Mouse (Mus musculus) 416B (cell line): ENCODE data around the gene Ppil6.
A peak's percentile ranks its signal among the peaks of the same experiment; 100 is the strongest.

Source experiments
- DNase-seq: peaks from one replicate; pipeline ENCODE4 v3.0.0; 2011; ENCODE audit warnings: low read depth

Ppil6 gene

DNA sequence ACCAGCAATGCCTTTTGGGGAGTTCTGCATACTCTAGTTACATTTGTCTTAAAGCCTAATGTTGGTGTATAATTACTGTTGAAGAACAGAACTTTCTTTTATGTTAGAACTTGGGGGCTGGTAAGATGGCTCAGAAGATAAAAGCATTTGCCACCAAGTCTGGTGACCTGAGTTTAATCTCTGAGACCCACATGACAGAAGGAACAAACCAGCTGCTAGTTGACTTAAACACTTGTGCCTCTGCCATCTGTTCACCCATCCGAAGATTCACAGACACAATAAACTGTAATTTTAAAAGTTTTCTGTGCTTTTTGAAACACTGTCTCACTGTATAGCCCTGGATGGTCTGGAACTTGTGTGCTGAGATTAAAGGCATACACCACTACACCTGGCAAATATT lies 35.5 kb downstream of the Ppil6 start:
- no peak for DNase-seq

GRCm38 (mm10) chr10:41529972-41530371 lies 39.7 kb downstream of the Ppil6 start:
- DNase-seq = no peak

DNA sequence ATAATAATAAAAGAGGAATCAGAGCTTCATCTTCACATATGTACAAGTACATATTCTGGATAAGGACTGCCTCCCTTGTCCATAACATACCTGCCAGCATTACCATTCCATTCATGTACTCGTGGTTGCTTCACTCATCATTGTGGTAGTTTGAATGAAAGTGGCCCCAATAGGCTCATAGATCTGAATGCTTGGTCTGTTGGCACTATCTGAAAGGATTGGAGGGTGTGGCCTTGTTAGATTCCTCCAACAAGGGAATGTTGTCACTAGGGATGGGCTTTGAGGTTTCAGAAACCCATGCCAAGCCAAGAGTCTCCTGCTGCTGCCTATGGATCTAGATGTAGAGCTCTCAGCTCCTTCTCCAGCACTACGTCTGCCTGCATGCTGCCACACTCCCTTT lies 45.8 kb downstream of the Ppil6 start:
- no peak for DNase-seq

- DNase-seq = peak; percentile 22
These were observed 46.5 kb downstream of the Ppil6 start for GRCm38 (mm10) chr10:41536714-41537113.

- DNase-seq = no peak
These were observed 47.2 kb downstream of the Ppil6 start for GRCm38 (mm10) chr10:41537226-41537982.

- no peak for DNase-seq
These were observed 47.7 kb downstream of the Ppil6 start for GRCm38 (mm10) chr10:41537983-41538330.

DNA sequence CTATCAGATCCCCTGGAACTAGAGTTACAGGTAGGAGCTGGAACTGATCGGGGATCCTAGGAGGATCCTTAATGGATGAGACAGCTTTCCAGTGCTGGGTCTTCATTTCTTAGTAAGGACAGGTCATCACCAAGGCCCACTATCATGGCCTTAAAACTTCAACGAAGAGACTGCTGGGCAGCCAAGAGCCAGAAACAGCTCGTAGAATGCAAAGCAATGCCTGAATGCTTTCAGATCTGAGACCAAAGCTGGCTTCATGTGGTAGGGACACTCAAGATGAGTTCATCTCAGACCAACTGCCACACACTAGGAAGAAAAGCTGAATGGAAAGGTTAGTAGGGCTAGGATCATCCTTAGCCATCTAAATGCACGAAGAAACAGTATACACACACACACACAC lies 48.7 kb downstream of the Ppil6 start:
- DNase-seq = no peak

DNA sequence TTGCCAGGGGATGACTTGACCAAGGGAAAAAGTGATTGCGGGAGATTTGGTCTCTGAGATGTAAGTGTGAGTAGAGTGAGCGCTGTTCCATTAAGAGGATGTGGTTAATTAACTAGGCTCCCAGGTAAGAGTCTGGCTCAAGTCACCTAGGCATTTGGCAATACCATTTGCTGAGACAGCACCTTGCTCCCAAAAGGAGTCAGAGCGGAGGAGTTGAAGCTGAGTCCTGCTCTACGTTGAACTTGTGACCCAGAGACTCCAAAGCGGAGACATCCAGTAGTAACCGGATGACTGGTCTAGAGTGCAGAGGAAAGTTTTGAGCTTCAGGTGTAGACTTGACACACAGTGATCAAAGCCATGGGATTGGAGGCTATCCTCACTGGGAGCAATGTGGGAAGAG lies 51.8 kb downstream of the Ppil6 start:
- no peak for DNase-seq

GRCm38 (mm10) chr10:41543439-41543838 lies 53.2 kb downstream of the Ppil6 start:
- DNase-seq = no peak

- no peak for DNase-seq
These were observed 53.6 kb downstream of the Ppil6 start for GRCm38 (mm10) chr10:41543844-41544243.

- DNase-seq = no peak
These were observed 54.4 kb downstream of the Ppil6 start for GRCm38 (mm10) chr10:41544481-41545190.

DNA sequence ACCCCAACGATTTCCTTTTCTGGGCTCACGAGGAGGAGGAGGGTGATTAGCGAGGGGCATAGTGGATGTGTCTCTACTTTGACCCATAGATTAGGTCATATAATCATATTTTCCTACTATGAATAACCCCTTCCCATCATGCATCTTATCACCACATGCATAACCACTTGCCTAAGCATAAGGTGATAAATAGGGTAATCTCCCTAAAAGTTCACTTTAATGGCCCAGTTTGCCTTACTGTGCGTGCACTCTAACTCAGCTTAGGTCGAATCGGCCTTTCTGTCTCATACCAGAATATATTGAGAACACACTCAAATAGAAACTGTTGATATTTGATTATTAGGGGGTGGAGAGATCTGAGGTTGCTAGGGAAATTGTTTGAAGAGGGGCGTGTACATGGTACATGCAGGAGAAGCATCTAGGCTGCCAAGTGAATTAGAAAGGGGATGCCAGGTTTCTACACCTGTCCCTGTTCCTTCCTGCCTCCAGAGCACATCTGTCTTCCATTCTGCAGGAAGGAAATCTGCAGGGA lies 55.1 kb downstream of the Ppil6 start:
- no peak for DNase-seq

DNA sequence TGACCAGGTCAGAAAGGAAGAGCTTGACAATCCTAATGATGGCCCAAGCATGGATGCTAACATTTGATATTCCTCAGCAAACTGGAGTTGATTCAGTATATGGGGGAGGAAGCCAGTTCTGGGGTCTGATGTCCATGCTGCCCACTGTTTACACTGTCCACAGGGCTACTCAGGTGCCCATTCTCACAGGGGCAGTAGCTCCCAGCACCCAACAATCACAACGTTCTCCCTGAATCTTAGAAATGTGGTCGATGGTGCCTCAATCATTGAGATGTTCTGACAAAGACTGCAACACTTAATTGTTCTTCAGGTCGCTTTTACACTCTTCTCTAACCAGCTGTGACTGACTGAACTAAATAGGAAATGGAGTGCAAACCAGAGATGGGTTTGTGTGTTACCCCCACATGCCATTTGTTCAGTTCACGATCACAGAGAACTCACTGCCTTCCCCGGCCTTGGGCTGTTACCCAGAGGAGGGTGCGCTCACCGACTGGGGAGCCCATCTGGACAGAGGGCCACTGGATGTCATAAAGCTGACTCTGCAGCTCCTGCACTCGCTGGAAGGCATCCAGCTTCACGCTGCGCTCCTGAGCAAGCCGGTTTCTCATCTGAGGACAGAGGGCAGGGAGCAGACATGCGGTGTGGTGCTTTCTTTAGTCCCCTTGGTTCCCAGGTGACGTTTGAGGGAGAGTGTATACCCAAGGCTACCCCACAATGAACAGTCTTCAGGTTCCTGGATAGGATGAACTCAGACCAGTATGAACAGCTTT lies 56.3 kb downstream of the Ppil6 start:
- no peak for DNase-seq

GRCm38 (mm10) chr10:41550711-41551110 lies 60.5 kb downstream of the Ppil6 start:
- DNase-seq = no peak

DNA sequence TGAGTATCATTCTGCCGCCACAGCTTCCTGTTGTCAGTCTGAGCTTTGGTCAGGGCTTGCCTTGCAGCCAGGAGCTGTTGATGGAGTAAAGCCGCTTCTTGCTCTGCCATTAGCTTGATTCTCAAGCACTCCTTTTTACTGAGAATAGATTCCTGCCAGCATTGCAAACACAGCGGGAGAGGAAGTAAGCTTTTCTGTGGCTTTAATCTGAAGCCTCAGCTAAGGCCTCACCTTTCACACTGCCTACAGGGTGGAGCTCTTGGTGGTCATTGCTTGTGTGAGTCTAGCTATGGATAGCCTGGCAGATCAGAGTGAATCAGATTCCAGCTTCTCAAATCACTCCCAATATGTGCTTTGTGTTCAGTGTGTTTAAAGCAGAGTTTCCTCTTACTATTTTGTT lies 62.1 kb downstream of the Ppil6 start:
- DNase-seq = peak; percentile 30

GRCm38 (mm10) chr10:41552847-41553589 lies 62.8 kb downstream of the Ppil6 start:
- DNase-seq = no peak

DNA sequence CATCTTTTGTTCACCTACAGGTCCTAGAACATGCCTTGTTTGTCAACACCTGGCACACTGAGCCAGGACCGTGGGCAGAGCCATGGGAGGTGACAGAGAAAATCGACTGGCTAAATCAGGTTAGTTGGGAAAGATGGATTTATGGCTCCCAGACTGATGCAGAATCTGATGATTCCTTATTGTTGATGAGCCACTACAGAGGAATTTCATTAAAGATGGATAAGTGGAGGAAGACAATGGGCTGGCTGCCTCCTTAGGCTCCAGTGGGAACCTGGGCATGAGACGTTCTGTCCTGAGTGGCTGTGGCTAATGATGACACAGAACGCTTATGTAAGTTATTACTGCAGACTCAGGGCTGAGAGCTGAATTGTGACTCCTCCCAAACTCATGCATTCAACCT lies 63.5 kb downstream of the Ppil6 start:
- no peak for DNase-seq

- no peak for DNase-seq
These were observed 64.8 kb downstream of the Ppil6 start for GRCm38 (mm10) chr10:41555081-41555480.

DNA sequence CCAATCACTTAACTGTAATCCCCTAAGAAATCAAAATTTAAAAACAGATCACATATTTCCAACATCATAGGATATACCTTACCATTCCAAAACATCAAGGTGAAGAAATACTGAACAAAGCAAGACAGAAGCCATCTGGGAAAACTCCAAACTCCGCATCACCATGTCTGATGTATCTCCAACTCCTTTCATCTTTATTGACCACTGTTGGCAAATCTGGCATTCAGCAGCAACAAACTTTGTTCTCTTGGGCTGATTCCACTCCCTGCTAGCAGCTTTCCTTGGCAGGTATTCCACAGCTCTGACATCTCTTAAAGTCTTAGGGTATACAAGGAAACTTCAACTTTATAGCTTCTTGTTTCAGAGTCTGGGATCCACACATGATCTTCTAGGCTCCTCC lies 68.2 kb downstream of the Ppil6 start:
- no peak for DNase-seq

DNA sequence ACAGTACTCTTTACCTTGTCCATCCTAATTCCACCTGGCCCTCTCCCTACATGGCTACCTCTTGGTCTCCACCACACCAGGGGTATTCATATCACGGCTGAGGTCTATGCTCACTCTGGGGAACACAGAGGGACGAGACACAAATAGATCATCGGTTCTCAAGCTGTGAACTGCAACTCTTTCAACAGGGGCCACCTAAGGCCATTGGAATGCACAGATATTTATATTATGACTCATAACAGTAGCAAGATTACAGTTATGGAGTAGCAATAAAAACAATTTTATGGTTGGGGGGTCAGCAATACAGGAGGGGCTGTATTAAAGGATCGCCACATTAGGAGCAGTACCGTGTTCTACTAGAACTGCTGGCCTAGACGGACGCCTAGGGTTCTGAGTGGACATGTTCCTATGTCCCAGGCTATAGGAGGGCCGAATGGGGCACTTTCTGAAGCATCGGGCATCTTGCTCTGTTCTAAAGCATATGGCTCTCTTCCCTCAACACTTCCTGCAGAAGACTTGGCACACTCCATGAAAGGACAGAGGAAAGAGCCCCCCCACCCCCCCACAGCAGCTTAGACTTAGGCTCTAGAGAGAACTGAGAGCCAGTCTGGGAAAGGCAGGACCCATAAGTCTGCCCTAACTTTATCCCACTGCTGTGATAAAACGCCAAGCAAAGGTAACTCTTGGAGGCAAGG lies 71.6 kb downstream of the Ppil6 start:
- DNase-seq = no peak
